Mouse (Mus musculus): ENCODE results near the gene Nsd2.

The Nsd2 gene

GRCm38 (mm10) chr5:33819876-33820732 lies at the start of gene Nsd2:
Gene Nsd2 (plus strand): TSS chr5:33820725.
- in situ Hi-C loops (cut with MboI, MseI) = no loop called here

GRCm38 (mm10) chr5:33777195-33777594 lies 43.3 kb upstream of the Nsd2 start:
- in situ Hi-C loops (cut with MboI, MseI) = no loop called here

- in situ Hi-C loops (cut with MboI, MseI) = no loop called here
These were observed 38.6 kb upstream of the Nsd2 start for GRCm38 (mm10) chr5:33781964-33782344.

- in situ Hi-C loops (cut with MboI, MseI) = no loop called here
These were observed 38.1 kb upstream of the Nsd2 start, which contains the start of gene Letm1 for GRCm38 (mm10) chr5:33782345-33782998. Gene Letm1 (minus strand): TSS chr5:33782817.

- in situ Hi-C loops (cut with MboI, MseI) = no loop called here
These were observed 37.5 kb upstream of the Nsd2 start for GRCm38 (mm10) chr5:33782999-33783390.

- in situ Hi-C loops (cut with MboI, MseI) = no loop called here
These were observed 28.4 kb upstream of the Nsd2 start for GRCm38 (mm10) chr5:33791912-33792643.

- in situ Hi-C loops (cut with MboI, MseI) = no loop called here
These were observed 17.2 kb upstream of the Nsd2 start for GRCm38 (mm10) chr5:33803337-33803736.

GRCm38 (mm10) chr5:33811519-33811918 lies 9.0 kb upstream of the Nsd2 start:
- in situ Hi-C loops (cut with MboI, MseI) = no loop called here

GRCm38 (mm10) chr5:33816008-33816725 lies 4.4 kb upstream of the Nsd2 start:
- in situ Hi-C loops (cut with MboI, MseI) = no loop called here

- in situ Hi-C loops (cut with MboI, MseI) = no loop called here
These were observed 2.4 kb upstream of the Nsd2 start for GRCm38 (mm10) chr5:33818104-33818503.

- in situ Hi-C loops (cut with MboI, MseI) = no loop called here
These were observed 1.2 kb upstream of the Nsd2 start for GRCm38 (mm10) chr5:33819141-33819875.

- in situ Hi-C loops (cut with MboI, MseI) = no loop called here
These were observed 452 bp downstream of the Nsd2 start for GRCm38 (mm10) chr5:33820733-33821621.

- in situ Hi-C loops (cut with MboI, MseI) = no loop called here
These were observed 1.4 kb downstream of the Nsd2 start for GRCm38 (mm10) chr5:33821901-33822427.

GRCm38 (mm10) chr5:33822456-33822855 lies 1.9 kb downstream of the Nsd2 start:
- in situ Hi-C loops (cut with MboI, MseI) = no loop called here

GRCm38 (mm10) chr5:33826001-33826400 lies 5.5 kb downstream of the Nsd2 start:
- in situ Hi-C loops (cut with MboI, MseI) = no loop called here

- in situ Hi-C loops (cut with MboI, MseI) = no loop called here
These were observed 7.6 kb downstream of the Nsd2 start for GRCm38 (mm10) chr5:33828107-33828506.

- in situ Hi-C loops (cut with MboI, MseI) = no loop called here
These were observed 9.4 kb downstream of the Nsd2 start for GRCm38 (mm10) chr5:33829958-33830357.

GRCm38 (mm10) chr5:33830832-33831231 lies 10.3 kb downstream of the Nsd2 start:
- in situ Hi-C loops (cut with MboI, MseI) = no loop called here

GRCm38 (mm10) chr5:33841331-33841730 lies 20.8 kb downstream of the Nsd2 start:
- in situ Hi-C loops (cut with MboI, MseI) = no loop called here

GRCm38 (mm10) chr5:33842549-33842948 lies 22.0 kb downstream of the Nsd2 start:
- in situ Hi-C loops (cut with MboI, MseI) = no loop called here

All from regulatory T cell (primary cell).